In genomic region chr12:101875107-101875506, GRCm38 (mm10) we compare ENCODE assay signal across 8 mouse cellular contexts. TPM values are rescaled to one million over a fixed set of nuclear protein-coding genes. Genes with fewer than 3 reads are reported as not detected.
DNase-seq lines count a peak whose midpoint lies in the region; ATAC-seq lines count a peak whose summit lies in the region.
"Had no signal": no experiment of that assay in that cellular context is flagged by ENCODE, and none has a peak within 500 bp of the region (broad histone marks: within the 10 kb centered on the region; RNA-seq: fewer than 3 reads in every experiment).

No protein-coding gene starts in this region.

- no peaks in the 10 kb centered on the region for H3K27me3 ChIP-seq in kidney, embryonic 16.5 days (ENCODE audit: insufficient read depth, low read length)
- no peaks in the 10 kb centered on the region for H3K27me3 ChIP-seq in kidney, embryonic 14.5 days (ENCODE audit: control insufficient read depth, insufficient read depth, low read length)

- no peak overlapping the region for H3K4me3 ChIP-seq in kidney, embryonic 16.5 days (ENCODE audit: low read length)
- no peak overlapping the region for H3K4me3 ChIP-seq in kidney, embryonic 14.5 days (ENCODE audit: low read length)

- H3K9ac ChIP-seq in kidney, embryonic 16.5 days (replicated peaks; ENCODE audit: low read length), result no peak overlapping the region
- no peak overlapping the region for H3K9ac ChIP-seq in kidney, embryonic 14.5 days (ENCODE audit: low read depth, low read length)

- peaks cover 28% of the 10 kb centered on the region for H3K36me3 ChIP-seq in kidney, embryonic 16.5 days (ENCODE audit: insufficient read depth, low read length)
- peaks cover 39% of the 10 kb centered on the region for H3K36me3 ChIP-seq in kidney, embryonic 14.5 days (ENCODE audit: control insufficient read depth, insufficient read depth, low read length)

- H3K9me3 ChIP-seq in kidney, embryonic 16.5 days (ENCODE audit: low read length), result no peaks in the 10 kb centered on the region
- no peaks in the 10 kb centered on the region for H3K9me3 ChIP-seq in kidney, embryonic 14.5 days (ENCODE audit: control insufficient read depth, low read length)

- H3K4me2 ChIP-seq in kidney, embryonic 16.5 days (replicated peaks; ENCODE audit: low read depth, low read length), result no peak overlapping the region
- H3K4me2 ChIP-seq in kidney, embryonic 14.5 days (replicated peaks; ENCODE audit: low read depth, low read length), result no peak overlapping the region

- H3K4me1 ChIP-seq in kidney, embryonic 16.5 days (ENCODE audit: insufficient read depth, low read length), result no peaks in the 10 kb centered on the region
- no peaks in the 10 kb centered on the region for H3K4me1 ChIP-seq in kidney, embryonic 14.5 days (ENCODE audit: control insufficient read depth, insufficient read depth, low read length)

- no peak overlapping the region for H3K27ac ChIP-seq in kidney, embryonic 16.5 days (ENCODE audit: low read length)
- H3K27ac ChIP-seq in kidney, embryonic 14.5 days (ENCODE audit: low read depth, low read length), result no peak overlapping the region

- ATAC-seq in kidney, embryonic 16.5 days (ENCODE audit: low FRiP score, low TSS enrichment), result peak; percentile 35; the same call in 1 of the 2 replicates
- ATAC-seq in kidney, embryonic 14.5 days (ENCODE audit: low FRiP score, low TSS enrichment), result no peak
- ATAC-seq in CD4-positive, CD25-positive, alpha-beta regulatory T cell, adult 4 months, result peak; percentile 53
- ATAC-seq in inflammation-experienced regulatory T-cells, adult 6 months, result peak; percentile 28

- WGBS in kidney, embryonic 16.5 days, result 71% methylated on average over 1 of the region's 1 CpGs
- 67% methylated on average over 1 of the region's 1 CpGs for WGBS in kidney, embryonic 14.5 days

- DNase-seq in Muller cell, postnatal 12 days (ENCODE audit: inconsistent ontology term), result peak; percentile 21
- DNase-seq in urinary bladder, postnatal 36 days (ENCODE audit: low spot score in 2 of 2), result no peak
- no peak for DNase-seq in kidney, adult 8-10 months
- DNase-seq: gastrocnemius, postnatal 25 days had no signal

RNA-seq across cellular contexts. Expression of gene Trip11, which starts 38.0 kb away (rescaled TPM):
- polyA plus RNA-seq in kidney, embryonic 16.5 days (2015; fragmentation: Nextera tagmentation; extraction: Ambion mirVana), result 20.9 and 22.8 TPM in 2 replicates
- 19.8 and 29.4 TPM in 2 replicates for polyA plus RNA-seq in kidney, embryonic 14.5 days (2014; fragmentation: Nextera tagmentation; extraction: Ambion mirVana)
- 10 to 100 TPM; 66.1 to 85.4 TPM for polyA plus RNA-seq in CD4-positive, CD25-positive, alpha-beta regulatory T cell, adult 4 months (2017; shearing (Covaris generic))
- 10 to 100 TPM; 52.4 to 80.6 (median 67.9) TPM for polyA plus RNA-seq in inflammation-experienced regulatory T-cells, adult 6 months (2017; shearing (Covaris generic))

RNA-seq across cellular contexts. Expression of gene Fbln5, which starts 56.3 kb away (rescaled TPM):
- 135 and 143 TPM in 2 replicates for polyA plus RNA-seq in kidney, embryonic 16.5 days (2015; fragmentation: Nextera tagmentation; extraction: Ambion mirVana)
- polyA plus RNA-seq in kidney, embryonic 14.5 days (2014; fragmentation: Nextera tagmentation; extraction: Ambion mirVana), result 36.2 and 51.3 TPM in 2 replicates
- not detected for polyA plus RNA-seq in CD4-positive, CD25-positive, alpha-beta regulatory T cell, adult 4 months (2017; shearing (Covaris generic))
- polyA plus RNA-seq in inflammation-experienced regulatory T-cells, adult 6 months (2017; shearing (Covaris generic)), result not detected

Comparison
In these comparisons a context has a peak if more than half of its experiments do, and no peak if none do; other contexts are left out.
1. RNA of gene Fbln5, which starts 56.3 kb away (polyA plus RNA-seq): 135 to 143 TPM in kidney, embryonic 16.5 days and 36.2 to 51.3 TPM in kidney, embryonic 14.5 days; not detected in CD4-positive, CD25-positive, alpha-beta regulatory T cell, adult 4 months and not detected in inflammation-experienced regulatory T-cells, adult 6 months; every median in the first group is over 10 times any median in the second.